Mouse (Mus musculus): Measurements from ENCODE around the gene Tpi1. TPM values are rescaled to one million over a fixed set of nuclear protein-coding genes. Genes with fewer than 3 reads are reported as not detected.

Tpi1 gene
- polyA plus RNA-seq, 1 experiment: 552 TPM

DNA sequence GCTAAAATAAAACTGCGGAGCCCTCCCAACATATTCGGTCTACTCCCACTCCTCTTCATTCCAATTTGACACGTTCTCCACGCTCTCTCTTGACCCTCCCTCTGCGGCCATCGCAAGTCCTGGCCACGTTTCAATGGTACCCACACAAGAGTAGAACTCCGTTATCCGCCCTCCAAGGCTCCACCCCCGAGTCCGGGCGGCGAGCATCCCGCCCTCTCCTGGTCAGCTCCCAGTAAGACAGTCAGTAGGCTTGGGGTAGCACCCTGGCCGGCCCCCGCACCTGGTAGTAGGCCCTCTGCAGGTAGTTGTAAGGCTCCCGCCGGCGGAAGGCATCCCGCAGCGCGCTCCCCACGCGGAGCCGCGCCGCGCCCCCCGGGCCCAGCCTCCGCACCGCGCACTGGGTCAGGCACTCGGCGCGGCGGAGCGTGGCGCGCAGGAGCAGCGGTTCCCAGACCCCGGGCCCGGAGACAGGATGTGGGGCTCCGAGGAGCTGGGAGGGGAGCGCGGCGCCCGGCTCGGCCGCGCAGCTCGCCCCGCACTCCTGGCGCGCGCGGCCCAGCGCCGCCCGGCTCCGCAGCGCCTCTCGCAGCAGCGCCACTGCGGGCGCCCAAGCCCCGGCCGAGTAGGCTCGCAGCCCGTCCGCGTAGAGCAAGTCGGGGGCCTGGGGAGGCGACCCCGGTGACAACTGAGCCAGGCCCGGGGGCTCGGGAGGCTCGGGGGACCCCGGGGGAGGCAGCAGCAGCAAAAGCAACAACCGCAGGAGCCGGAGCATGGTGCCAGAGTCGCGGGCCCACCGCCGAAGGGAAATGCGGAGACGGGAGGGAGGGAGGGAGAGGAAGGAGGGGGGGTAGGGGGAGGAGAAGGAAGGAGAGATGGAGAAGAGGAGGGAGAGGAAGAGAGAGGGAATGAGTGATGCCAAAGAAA is 43.1 kb upstream of the Tpi1 start, which contains the start of gene P3h3:
Gene P3h3, minus strand, starts transcription at position 837 of the 924 bp plus-strand sequence.
- Histone ChIP-seq H3K4me3 (replicated peaks) (peak within 1 kb of the TSS; percentile 91), H3K9me3 (no peaks in the 10 kb centered on the region), H3K36me3 (replicated peaks; ENCODE audit: low read length) (no peaks in the 10 kb centered on the region), H3K4me1 (peaks cover 37% of the 10 kb centered on the region), H3K27me3 (replicated peaks) (peaks cover 91% of the 10 kb centered on the region)
- TF ChIP-seq FLI1 (IDR thresholded peaks at IDR 0.05; ENCODE audit: low read length) (no peak), GATA1 (IDR thresholded peaks at IDR 0.05; ENCODE audit: borderline replicate concordance, low read length) (no peak)

DNA sequence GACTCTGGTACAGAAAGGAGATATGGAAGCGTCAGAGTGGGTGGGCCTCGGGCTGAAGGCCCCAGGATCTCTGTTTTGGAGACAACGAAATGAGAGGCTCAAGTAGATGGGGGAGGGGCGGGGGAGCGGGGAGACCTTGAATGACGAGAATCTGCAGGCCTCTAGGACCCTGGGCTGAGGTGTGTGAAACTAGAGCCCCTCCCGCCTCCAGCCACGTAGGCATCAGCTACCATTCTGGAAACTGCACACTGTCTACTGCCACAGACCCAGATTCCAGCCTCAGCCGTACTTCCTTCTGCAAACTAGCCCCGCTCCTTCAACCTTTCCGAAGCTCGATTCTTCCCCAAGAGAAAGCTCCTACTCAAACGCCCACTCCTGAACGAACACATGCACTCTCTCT is 42.2 kb upstream of the Tpi1 start:
- Histone ChIP-seq H3K36me3 (replicated peaks; ENCODE audit: low read length) (no peaks in the 10 kb centered on the region), H3K4me1 (peaks cover 34% of the 10 kb centered on the region), H3K4me3 (replicated peaks) (peak overlapping the region; percentile 76), H3K27me3 (replicated peaks) (peaks cover 89% of the 10 kb centered on the region), H3K9me3 (no peaks in the 10 kb centered on the region)
- TF ChIP-seq FLI1 (IDR thresholded peaks at IDR 0.05; ENCODE audit: low read length): no peak

- TF ChIP-seq FLI1 (IDR thresholded peaks at IDR 0.05; ENCODE audit: low read length): no peak
- no peak for TF ChIP-seq GATA1 (IDR thresholded peaks at IDR 0.05; ENCODE audit: borderline replicate concordance, low read length)
- Histone ChIP-seq H3K9me3 (no peaks in the 10 kb centered on the region), H3K4me3 (replicated peaks) (no peak overlapping the region), H3K27me3 (replicated peaks) (peaks cover 80% of the 10 kb centered on the region), H3K36me3 (replicated peaks; ENCODE audit: low read length) (no peaks in the 10 kb centered on the region), H3K4me1 (peaks cover 30% of the 10 kb centered on the region)
Observed at GRCm38 (mm10) chr6:124854647-124855046, 40.6 kb upstream of the Tpi1 start.

DNA sequence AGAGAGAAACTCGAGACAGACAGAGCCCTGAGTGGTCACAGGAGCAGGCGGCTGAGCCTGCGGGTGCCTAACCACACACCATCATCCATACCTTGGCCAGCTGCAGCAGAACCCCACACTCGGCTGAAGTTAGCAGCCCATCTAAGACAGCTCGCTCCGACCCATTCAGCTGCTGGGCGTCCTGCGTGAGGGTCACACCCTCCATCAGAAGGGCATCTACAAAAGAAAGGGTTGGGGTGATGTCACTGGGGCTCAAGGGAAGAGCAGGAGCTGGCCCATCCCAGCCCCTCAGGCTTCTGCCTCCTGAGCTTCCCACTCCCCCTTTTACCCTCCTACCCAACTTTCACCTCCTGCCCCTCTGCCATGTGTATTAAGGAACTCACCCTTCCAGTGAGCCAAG is 36.4 kb upstream of the Tpi1 start:
- TF ChIP-seq FLI1 (IDR thresholded peaks at IDR 0.05; ENCODE audit: low read length) (no peak), GATA1 (IDR thresholded peaks at IDR 0.05; ENCODE audit: borderline replicate concordance, low read length) (no peak)
- peaks cover 64% of the 10 kb centered on the region for H3K27me3 ChIP-seq (replicated peaks)

GRCm38 (mm10) chr6:124847305-124847704 is 33.2 kb upstream of the Tpi1 start:
- Histone ChIP-seq H3K4me1 (peaks cover 20% of the 10 kb centered on the region), H3K36me3 (replicated peaks; ENCODE audit: low read length) (no peaks in the 10 kb centered on the region), H3K4me3 (replicated peaks) (peak overlapping the region; percentile 72), H3K9me3 (no peaks in the 10 kb centered on the region), H3K27me3 (replicated peaks) (peaks cover 56% of the 10 kb centered on the region)
- no peak for TF ChIP-seq FLI1 (IDR thresholded peaks at IDR 0.05; ENCODE audit: low read length)

More for the DNA sequence above, 36.4 kb upstream of the Tpi1 start:
- H3K9me3 ChIP-seq: no peaks in the 10 kb centered on the region
- H3K4me1 ChIP-seq: peaks cover 25% of the 10 kb centered on the region
- no peaks in the 10 kb centered on the region for H3K36me3 ChIP-seq (replicated peaks; ENCODE audit: low read length)
- no peak overlapping the region for H3K4me3 ChIP-seq (replicated peaks)

DNA sequence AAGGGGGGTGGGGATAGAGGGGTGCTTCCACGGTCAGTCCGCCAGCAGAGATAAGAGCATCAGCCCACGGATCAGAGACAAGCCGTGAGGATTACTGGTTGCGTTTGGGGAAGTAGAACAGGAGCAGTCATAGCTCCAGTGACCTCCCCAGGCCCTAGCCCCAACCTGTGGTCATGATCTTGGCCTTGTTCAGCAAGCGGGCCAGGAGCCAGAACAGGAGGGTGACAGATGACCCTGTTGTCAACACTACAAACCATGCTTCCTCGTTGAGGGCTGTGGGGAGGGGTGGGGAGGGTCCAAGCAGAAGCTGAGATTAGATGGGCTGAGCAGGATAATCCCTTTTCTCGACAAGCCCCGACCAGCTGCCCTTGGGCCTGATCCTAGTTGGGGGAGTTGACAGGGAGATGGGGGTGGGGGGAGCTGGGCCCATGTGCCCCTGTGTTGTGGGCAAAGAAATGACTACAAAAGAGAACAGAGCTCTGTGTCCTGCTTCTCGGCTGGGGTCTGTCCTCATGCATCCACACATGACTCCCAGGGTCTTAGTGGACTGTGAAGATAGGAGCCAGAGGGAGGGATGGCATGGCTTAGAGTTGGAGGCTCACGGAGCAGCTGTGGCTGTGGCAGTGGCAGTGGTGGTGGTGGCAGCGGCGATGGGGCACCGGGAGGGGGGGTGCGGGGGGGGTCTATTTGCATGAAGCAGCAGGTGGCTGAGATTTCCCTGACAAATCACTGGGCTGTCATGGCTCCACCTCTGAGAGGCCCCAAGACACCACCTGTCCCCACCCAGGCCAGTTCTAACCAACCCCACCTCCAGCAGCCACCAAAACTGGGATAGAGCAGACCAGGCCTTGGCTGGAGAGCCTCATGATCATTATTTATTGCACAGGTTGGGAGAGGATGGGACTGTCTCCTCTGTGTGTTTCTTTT is 26.4 kb upstream of the Tpi1 start, which contains the start of gene Gnb3:
Gene Gnb3, minus strand, starts transcription at position 35 of the 927 bp plus-strand sequence.
- peaks cover 36% of the 10 kb centered on the region; the same call in 1 of the 2 replicates for H3K4me1 ChIP-seq
- H3K27me3 ChIP-seq (replicated peaks): peaks cover 49% of the 10 kb centered on the region
- H3K9me3 ChIP-seq: no peaks in the 10 kb centered on the region
- H3K4me3 ChIP-seq (replicated peaks): no peak within 1 kb of the TSS
- H3K36me3 ChIP-seq (replicated peaks; ENCODE audit: low read length): peaks cover 5% of the 10 kb centered on the region
- no peak for TF ChIP-seq FLI1 (IDR thresholded peaks at IDR 0.05; ENCODE audit: low read length)
- no peak for TF ChIP-seq GATA1 (IDR thresholded peaks at IDR 0.05; ENCODE audit: borderline replicate concordance, low read length)

DNA sequence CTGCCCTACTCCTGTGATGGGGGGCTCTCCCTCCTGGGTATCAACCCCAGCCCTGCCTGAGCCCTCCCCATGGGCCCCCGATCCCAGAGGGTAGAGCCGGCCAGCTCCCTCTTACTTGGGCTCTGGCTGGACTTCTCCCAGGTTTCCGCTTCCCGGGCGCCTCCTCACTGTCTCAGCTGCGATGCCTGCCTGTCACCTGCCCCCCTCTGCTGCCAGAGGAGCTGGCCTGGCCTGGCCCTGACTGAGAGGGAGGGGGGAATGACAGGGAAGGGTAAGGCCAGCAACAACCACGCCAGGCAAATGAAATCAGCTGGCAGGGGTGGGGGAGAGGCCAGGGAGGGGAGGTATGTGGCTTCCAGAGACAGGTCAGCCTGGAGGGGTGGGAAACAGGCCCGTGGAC is 25.7 kb upstream of the Tpi1 start:
- H3K36me3 ChIP-seq (replicated peaks; ENCODE audit: low read length): peaks cover 11% of the 10 kb centered on the region
- peaks cover 41% of the 10 kb centered on the region for H3K4me1 ChIP-seq
- no peak for TF ChIP-seq GATA1 (IDR thresholded peaks at IDR 0.05; ENCODE audit: borderline replicate concordance, low read length)
- no peak for TF ChIP-seq FLI1 (IDR thresholded peaks at IDR 0.05; ENCODE audit: low read length)
- H3K9me3 ChIP-seq: no peaks in the 10 kb centered on the region
- peaks cover 42% of the 10 kb centered on the region for H3K27me3 ChIP-seq (replicated peaks)
- H3K4me3 ChIP-seq (replicated peaks): no peak overlapping the region

DNA sequence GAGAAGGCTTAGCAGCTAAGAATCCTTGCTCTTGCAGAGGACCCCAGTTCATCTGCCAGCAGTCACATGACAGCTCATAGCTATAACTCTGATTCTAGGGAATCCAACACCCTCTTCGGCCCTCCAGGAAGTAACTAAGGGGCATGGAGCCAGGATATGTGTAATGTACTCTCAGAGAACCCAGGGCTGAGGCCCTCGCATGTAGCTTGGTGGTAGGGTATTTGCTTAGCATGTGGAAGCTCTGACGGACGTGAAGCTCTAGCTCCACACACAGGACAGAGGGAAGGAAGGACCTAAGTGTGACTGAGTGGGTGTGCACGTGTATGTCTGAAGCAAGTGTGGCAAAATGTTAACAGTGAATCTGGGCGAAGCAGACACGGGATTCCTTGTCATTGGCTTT is 22.3 kb upstream of the Tpi1 start:
- H3K4me3 ChIP-seq (replicated peaks): no peak overlapping the region
- TF ChIP-seq FLI1 (IDR thresholded peaks at IDR 0.05; ENCODE audit: low read length) (no peak), GATA1 (IDR thresholded peaks at IDR 0.05; ENCODE audit: borderline replicate concordance, low read length) (no peak)
- no peaks in the 10 kb centered on the region for H3K9me3 ChIP-seq
- peaks cover 44% of the 10 kb centered on the region for H3K36me3 ChIP-seq (replicated peaks; ENCODE audit: low read length)
- peaks cover 56% of the 10 kb centered on the region for H3K4me1 ChIP-seq
- H3K27me3 ChIP-seq (replicated peaks): peaks cover 29% of the 10 kb centered on the region

DNA sequence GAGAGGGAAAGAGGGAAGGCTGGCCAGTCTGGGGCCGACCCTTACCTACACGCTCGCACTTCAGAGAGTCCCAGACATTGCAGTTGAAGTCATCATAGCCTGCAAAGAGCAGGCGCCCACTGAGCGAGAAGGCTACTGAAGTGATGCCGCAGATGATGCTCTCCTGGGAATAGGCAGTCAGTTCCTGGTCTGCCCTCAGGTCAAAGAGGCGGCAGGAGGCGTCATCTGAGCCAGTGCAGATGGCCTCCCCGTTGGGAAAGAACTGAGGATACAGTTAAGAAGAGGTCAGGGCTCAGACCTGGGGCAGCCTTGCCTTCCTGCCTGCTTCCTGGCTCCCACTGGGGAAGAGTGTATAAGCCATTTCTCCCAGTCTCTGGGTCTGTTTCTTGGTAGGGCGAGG is 21.4 kb upstream of the Tpi1 start:
- peaks cover 63% of the 10 kb centered on the region for H3K4me1 ChIP-seq
- TF ChIP-seq FLI1 (IDR thresholded peaks at IDR 0.05; ENCODE audit: low read length) (no peak), GATA1 (IDR thresholded peaks at IDR 0.05; ENCODE audit: borderline replicate concordance, low read length) (no peak)
- H3K9me3 ChIP-seq: no peaks in the 10 kb centered on the region
- H3K4me3 ChIP-seq (replicated peaks): no peak overlapping the region
- peaks cover 47% of the 10 kb centered on the region for H3K36me3 ChIP-seq (replicated peaks; ENCODE audit: low read length)
- peaks cover 27% of the 10 kb centered on the region for H3K27me3 ChIP-seq (replicated peaks)

Data from megakaryocyte, embryonic 14.5 days (primary cell).